Mouse (Mus musculus) layer of hippocampus, adult 8-10 months (tissue): ENCODE results near the gene Gpr152. TPM values are rescaled to one million over a fixed set of nuclear protein-coding genes. Genes with fewer than 3 reads are reported as not detected.
"Not testable (repeated sequence)": the region's sequence is repeated elsewhere in the genome, so short reads cannot be mapped to it uniquely, and the experiment has no call there.

Source experiments
- DNase-seq, 2 experiments: peaks; one replicate each; pipeline ENCODE4 v3.0.0; 2022; ENCODE audit warnings: low spot score in 2 of 2
- total RNA-seq, 4 experiments: library from RNA; stranded (reverse); gene quantifications; 2 replicates each; pipeline ENCODE4 v1.2.4; 2022

Gpr152 gene
- total RNA-seq, 4 experiments from 2014 or later: 0.07 TPM; not detected in 3

DNA sequence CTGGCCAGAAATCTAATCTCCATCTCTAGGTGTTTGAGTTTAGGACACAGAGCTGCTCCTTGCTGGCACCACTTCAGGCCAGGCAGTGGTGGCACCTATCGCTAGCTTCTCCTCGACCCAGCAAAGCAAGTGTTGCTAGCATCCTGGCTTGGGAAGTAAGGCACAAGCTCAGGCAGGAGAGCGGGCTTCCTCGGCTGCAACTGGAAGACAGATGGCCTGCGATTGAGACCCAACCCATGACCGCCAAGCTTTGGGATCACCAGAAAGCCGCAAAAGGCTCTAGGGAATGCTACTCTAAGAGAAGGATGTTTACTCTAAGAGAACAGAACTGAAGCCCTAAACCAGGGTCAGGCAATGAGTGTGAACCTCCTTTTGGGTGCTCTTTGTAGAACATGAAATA, 10.1 kb upstream of the Gpr152 start:
- no peak for DNase-seq

DNA sequence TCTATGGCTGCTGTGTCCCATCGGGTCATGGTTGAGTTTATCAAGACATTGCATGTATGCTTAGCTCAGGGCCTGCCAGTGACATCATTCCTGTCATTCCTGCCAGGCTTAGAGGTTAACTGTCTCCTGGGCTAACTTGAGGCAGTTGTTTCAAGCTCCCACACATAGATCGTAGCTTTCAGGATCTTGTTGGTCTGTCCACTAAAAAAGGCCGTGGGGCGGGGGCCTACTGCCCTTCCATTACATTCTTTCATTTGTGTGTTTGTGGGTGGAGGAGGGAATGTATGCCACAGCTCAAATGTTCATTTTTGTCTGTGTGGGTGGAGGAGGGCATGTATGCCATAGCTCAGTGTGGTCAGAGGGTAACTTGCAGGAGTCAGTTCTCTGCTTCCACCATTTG, 9.5 kb upstream of the Gpr152 start:
- DNase-seq: no peak

DNA sequence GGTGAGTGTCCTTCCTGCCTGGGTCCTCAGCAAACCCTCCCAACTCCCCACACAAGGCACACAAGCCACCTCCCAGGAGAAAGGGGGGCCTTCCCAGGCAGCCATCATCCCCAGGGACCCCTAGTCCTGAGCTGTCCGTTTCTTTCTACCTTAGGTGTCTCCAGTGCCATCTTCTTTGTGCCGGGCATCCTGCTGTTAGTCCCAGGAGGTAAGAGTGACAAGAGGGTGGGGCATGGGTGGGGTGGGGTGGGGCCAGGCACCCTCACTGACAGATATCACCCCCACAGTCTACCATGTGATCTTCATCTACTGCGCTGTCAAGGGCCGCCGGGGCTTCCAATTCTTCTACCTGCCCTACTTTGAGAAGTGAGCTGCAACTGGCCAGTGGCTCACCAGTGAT, 8.5 kb upstream of the Gpr152 start:
- no peak for DNase-seq

DNA sequence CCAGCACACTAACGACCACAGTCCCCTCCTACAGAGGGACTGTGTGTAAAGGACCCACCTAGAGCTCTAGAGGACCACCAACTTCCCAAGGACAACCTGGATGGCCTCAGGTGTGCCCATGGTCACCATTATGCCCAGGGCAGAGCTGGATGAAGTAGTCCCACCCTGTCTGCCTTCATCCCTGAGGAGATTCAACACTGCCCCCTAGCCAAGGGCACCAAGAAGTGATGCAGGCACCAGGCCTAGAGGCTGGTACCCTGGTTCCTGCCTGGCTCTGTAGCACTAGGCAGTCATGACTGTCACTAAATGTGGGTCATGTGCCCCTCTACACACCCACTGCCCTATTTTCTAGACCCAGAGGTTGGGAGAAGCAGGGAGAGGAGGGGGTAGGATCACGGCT, 7.8 kb upstream of the Gpr152 start:
- no peak for DNase-seq

DNA sequence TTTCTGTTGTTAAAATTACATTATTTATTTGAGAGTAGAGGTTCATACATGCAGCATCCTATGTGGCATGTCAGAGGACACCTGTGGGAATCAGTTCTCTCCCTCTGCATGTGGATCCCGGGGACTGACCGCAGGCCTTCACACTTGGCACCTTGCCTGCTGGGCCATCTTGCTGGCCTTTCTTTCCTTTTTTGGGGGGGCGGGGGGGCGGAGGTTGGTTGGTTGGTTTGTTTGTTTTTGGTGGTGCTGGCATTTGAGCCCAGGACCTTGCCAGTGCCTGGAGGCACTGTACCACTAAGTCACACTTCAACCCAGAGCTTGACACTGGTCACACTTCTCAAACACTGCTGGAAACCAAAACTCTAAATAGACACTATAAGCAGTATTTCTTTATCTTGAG, 5.2 kb upstream of the Gpr152 start:
- DNase-seq: no peak

DNA sequence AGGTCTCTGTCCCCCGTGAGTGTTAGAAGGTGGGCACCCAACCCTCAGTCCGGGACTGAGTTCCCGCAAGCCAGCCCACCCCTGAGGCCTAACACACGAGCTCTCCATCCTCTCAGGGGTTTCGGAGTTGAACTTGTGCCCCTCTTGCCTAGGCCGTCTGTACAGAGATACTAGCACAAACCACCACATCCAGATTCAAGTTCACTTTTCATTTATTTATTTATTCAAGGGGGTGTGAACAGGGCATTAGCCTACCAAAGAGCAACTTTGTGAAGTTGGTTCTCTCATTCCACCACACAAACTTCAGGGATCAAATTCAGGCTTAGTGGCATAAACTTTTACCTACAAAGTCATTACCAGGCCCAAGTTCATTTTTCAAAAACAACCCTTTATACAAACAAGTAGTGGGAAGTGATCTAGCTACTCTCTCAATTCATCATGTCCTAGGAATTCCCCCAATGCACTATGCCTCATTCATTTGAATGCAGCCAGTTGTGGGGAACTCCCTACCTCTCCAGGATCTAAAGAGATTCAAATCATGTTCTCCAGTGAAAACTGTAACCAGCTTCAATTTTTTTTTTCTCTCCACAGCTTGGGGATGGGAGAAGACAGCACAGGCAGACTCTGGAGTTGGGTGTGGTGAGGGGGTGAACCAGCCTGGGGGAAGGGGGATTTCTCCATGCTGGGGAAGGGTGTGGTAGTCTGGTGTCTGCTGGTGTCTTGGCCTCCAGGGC, 4.2 kb upstream of the Gpr152 start:
- not testable (repeated sequence) for DNase-seq

DNA sequence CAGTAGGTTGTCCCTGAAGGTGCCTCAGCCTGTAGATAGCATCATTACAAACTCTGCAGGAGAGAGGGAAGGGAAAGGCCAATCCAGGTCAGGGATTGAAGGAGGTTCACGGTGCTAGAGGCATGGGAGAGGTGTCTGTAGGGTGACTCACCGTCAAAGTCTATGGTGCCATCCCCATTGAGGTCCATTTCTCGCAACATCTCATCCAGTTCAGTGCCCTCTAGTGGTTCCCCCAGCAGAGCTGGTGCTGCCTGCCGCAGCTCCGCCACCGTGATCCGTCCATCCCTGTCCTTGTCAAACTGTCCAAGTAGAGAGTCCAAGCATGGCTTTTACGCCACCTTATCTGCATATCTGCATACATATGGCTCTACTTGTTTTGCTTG, 3.6 kb upstream of the Gpr152 start:
- not testable (repeated sequence) for DNase-seq

DNA sequence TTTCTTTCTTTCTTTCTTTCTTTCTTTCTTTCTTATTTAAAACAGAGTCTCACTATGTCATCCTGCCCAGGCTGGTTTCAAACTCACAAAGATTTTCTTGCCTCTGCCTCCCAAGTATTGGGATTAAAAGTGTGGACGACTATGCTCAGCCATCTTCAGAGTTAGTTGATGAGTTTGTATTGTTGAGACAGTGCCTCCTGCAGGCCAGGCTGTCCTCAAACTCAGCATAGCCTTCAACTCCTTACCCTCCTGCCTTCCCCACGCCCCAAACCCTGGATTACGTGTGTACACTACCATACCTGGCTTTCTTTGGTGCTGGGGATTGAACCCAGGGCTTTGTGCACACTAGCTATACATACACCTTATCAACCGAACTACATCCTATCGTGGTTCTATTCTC, 3.1 kb upstream of the Gpr152 start:
- no peak for DNase-seq

DNA sequence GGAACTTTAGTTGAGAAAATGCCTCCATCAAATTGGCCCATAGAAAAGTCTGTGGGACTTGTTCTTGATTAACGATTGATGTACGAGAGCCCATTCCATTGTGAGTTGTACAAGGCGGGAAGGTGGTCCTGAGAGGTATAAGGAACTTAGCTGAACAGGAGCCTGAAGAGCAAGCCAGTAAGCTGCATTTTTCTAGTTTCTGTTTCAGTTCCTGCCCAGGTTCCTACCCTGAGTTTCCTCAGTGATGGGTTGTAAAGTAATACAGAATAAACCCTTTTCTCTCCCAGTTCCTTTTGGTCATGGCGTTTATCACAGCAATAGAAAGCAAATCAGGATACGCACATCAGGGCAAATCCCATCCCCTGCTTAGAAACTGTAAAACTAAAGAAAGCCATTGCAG, 1.7 kb upstream of the Gpr152 start:
- no peak for DNase-seq

DNA sequence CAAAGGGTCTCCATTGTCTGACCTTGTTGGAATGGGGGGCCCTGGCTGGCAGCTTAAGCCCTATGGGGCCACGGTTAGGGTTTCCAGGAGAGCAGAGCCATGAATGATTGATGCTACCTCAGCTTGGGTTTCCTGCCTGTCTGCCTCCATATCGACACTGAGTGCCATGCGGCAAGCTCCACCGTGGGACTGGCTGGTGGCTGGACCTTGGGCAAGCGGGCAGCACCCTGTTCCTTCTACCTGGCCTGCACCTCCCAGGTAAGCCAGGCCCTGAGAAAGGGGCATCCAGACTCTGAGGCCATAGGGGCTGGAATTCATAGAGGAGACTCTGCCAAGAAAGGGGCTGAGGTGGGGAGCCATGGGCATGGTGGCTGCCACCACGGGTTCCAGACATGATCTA, 560 bp downstream of the Gpr152 start:
- DNase-seq: no peak

DNA sequence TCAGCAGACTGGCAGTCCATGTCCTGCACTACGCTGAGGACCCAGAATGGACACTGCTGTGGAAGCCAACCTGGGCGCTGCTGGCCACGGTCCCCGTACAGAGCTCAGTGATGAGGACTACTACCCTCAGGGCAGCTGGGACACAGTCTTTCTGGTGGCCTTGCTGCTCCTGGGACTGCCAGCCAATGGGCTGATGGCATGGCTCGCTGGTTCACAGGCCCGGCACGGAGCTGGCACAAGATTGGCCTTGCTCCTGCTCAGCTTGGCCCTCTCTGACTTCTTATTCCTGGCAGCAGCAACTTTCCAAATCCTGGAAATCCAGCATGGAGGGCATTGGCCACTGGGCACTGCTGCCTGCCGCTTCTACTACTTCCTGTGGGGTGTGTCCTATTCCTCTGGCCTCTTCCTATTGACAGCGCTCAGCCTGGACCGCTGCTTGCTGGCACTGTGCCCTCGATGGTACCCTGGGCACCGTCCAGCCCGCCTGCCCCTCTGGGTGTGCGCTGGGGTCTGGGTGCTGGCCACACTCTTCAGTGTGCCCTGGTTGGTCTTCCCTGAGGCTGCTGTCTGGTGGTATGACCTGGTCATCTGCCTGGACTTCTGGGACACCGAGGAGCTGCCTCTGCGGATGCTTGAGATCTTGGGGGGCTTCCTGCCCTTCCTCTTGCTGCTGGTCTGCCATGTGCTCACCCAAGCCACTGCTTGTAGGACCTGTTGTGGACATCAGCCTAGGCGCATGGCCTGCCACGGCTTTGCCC, 3.0 kb downstream of the Gpr152 start:
- no peak for DNase-seq

DNA sequence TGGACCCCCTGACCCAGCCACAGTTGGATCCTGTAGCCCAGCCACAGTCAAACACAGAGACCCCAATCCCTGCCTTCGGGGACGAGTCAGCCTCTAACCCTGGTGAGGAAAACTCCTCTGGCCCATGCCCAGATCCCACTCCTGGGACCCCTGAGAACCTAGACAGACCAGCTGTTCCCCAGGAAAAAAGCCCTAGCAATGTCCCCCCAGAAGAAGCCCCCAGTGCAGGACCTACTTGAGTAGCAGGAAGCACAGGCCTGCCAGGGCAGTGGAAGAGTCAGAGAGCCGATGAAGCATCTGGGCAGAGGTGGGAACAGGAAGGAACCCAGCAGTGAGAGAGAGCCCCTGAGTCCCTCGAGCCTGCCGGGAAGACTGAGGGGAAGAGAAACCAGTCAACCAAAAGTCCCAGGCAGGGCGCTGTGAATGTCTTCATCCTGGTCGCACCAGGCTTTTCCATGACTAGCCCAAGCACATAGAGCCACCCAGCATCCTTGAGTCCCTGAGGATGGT, 4.2 kb downstream of the Gpr152 start, which contains the start of gene Cabp4:
Gene Cabp4 (minus strand): TSS at position 275 of the 510 bp plus-strand sequence.
- no peak for DNase-seq

DNA sequence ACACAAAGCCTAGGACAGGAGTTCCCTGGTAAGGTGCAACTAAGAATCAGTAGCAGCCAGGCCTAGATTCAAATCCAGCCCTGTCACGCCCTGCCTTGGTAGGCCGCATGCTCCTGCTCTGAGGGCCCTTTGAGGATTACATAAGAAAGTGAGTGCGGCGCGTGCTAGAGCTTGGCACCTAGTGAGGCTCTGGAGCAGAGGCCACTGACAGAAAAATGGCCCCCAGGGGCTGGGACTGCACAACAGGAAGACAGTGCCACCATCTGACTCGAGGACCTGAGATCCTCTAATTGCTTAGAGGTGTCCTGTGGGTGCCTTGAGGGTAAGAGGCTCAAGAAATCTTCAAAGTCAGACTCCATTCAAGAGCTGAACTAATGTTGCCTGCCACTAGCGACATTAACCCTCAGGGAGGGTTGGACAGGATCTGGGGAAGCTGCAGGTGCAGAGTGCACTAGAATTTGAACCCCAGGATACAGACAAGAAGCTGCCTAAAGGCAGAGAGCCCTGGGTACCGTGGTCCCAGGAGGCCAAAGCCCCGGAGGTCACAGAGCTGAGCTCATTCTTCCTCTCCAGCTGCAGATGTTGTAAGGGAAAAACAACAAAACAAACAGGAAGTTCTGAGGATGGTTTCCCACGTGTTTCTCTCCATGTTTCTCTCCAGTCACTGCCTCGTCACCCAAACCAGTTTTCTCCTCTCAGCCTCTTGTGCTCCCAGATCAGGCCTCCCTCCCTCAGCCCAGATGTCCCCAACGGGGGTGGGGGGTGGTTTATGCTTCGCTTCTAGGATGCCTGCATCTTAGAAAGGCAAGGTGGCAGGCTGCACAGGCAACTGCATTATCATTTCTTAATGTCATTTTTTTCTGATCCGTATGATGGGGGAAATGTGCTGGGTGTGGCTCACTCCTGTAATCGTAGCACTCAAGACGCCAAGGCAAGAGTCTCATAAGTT, 5.2 kb downstream of the Gpr152 start:
- DNase-seq: no peak

DNA sequence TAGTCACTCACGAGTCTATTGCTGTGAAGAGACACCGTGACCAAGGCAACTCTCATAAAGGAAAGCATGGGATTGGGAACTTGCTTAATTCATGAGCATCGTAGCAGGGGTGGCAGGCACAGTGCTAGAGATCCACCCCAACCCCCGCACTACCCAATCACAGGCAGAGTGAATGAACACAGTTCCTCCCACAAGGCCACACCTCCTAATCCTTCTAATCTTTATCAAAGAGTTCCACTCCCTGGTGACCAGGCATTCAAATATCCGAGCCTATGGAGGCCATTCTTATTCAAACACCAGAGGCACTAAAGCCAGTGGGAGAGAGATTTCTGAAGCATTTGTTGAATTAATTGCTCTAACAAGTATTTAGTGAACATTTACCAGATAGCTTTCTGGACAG, 6.3 kb downstream of the Gpr152 start:
- no peak for DNase-seq

DNA sequence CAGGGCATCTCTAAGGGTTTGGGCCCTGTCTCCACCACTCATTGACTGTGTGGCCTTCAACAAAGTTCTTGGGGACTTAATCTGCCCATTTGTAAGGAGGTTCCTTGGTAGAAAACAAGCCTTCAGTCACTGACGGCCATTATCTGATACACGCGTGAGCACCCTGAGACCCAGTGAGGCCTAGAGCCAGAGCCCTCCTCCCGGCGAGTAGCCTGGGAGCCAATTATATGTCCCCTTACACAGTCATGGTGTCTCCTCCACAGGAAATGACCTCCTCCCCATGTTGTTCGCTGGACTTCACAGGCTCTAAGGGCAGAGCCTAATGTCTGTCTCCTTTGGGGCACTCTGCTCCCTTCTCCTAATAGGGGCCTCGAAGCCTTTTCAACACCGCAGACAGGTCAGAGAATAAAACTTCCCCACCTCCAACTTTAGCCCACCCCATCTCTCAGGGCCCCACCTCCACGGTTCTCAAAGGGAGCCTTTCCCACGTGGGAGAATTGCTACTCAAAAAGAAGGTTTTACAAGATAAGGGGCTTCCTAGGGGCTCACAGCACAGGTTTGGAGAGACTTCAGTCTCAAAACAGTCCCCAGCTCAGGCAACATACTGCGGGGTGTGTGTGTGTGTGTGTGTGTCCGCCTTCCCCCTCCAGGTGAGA, 6.9 kb downstream of the Gpr152 start:
- DNase-seq: no peak

DNA sequence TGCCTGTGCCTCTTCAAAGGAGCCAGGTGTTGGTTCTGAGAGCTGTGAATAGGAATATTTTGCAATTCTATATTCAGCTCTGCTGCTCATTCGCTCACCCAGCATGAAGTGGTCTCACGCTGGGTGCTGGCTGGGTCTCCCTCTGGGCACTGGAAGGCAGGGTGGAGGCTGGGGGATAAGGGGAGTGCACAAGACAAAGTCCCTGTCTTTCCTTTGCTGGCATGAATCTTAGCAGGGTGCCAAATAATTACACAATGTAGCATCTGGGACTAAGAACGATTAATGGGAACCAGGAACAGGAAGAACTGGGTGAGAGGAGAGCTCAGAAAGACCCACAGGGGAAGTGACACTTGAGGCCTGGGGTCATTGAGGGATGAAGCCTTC, 7.4 kb downstream of the Gpr152 start:
- DNase-seq: no peak

DNA sequence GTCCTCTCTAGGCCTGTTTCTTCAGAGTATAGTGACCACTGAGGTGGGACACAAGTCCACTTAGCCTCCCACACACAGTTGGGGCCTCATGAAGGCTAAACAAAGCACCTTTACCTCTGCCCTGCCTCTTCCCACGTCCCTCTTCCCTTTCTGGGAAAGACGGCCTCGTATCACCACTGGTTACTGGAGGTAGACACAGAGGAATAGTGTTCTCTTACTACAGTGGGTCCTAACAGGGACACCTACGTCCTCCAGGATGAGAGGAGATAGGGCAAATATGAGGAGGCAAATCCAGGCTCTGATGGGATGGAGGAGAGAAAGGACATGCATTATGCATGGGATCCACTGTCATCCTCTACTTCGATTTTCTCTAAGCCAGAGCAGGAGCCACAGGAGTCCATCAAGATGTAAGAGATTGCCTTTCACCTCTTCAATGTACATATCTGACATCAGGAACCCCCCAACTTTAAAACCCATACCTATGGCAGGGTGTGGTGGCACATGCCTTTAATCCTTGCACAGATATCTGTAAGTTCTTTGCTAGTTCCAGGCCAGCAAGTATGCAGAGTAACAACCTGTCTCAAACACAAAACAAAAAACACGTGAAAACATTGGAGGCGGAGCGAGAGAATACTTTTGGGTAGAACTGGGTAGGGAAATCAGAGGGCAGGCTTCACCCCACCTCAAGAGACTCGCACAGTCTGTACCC, 8.3 kb downstream of the Gpr152 start:
- no peak for DNase-seq

DNA sequence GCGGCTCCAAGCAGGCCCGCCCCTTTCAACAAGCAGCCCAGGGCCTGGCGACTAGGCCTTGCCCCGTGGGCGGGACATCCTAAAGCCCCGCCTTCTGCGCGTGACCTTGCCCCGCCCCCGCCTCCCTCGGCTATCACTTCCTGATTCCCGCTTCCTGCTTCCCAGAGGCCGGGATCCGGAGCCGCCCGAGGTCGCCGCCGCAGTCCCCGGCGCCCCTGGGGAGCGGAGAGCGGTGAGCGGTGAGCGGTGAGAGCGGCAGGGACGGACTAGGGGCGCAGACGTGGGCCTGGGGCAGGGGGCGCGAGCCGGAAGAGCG, 8.9 kb downstream of the Gpr152 start, which contains the start of gene Coro1b:
Gene Coro1b (plus strand): TSS at position 129 of the 316 bp plus-strand sequence.
- peak; percentile 93 for DNase-seq

DNA sequence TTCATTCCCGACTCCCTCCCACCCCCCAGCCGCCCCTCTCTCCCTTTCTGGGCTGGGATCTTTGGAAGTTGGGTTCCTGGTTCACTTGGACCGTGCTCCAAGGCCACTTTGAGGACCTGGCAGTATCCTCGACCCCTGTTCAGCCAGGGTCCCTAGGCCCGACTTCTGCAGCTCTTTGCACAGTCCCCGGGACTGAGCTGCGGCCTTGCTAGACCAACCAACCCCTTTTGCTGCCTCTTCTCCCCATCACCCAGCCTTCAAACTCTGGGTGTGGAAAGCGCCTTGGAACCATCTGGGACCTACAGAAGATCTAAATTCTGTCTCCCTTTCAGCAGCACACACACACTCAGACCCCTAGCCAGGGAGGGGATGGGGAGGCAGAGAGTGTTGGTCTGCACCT, 9.2 kb downstream of the Gpr152 start:
- DNase-seq: no peak

DNA sequence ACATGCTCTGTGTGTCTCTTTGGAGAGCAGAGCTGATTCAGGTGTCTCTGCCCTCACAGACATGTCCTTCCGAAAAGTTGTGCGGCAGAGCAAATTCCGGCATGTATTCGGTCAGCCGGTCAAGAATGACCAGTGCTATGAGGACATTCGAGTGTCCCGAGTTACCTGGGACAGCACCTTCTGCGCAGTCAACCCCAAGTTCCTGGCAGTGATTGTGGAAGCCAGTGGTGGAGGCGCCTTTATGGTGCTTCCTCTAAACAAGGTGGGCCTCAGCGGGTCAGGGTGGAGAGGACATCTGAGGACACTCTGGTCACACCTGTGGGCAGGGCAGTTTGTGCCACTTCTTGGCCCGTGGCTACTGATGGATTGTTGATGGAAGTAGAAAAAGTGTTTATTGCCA, 9.7 kb downstream of the Gpr152 start:
- DNase-seq: no peak
